Mouse (Mus musculus) MEL (cell line): ENCODE measurements around the gene Stx6. TPM values are rescaled to one million over a fixed set of nuclear protein-coding genes. Genes with fewer than 3 reads are reported as not detected.
"Not testable (repeated sequence)": the region's sequence is repeated elsewhere in the genome, so short reads cannot be mapped to it uniquely, and the experiment has no call there.

Source experiments
- DNase-seq: peaks from one replicate; pipeline ENCODE4 v3.0.0; 2011; ENCODE audit warnings: low read depth, low spot score
- H3K27ac ChIP-seq: 2 replicates; pipeline ENCODE4 v1.5.1; 2012; ENCODE audit warnings: low read depth, mild to moderate bottlenecking, control low read depth, low read length, moderate library complexity; ENCODE audit not compliant: control insufficient read depth
- H3K27me3 ChIP-seq, 2 experiments: fragments of 150-350 bp in 1 of 2; sonication (generic) in 1 of 2; 2 replicates each; pipeline ENCODE4 v1.6.1; 2012; ENCODE audit warnings: low read length in 2 of 2, mild to moderate bottlenecking in 2 of 2, improper control_type of control experiment in 1 of 2, moderate library complexity in 1 of 2; ENCODE audit not compliant: insufficient read depth in 2 of 2, control insufficient read depth in 1 of 2
- H3K36me3 ChIP-seq, 2 experiments: 2 replicates each; pipeline ENCODE4 v1.6.1; 2012 to 2014; ENCODE audit warnings: low read length in 2 of 2, improper control_type of control experiment in 1 of 2, inconsistent platforms in 1 of 2, mild to moderate bottlenecking in 1 of 2; ENCODE audit not compliant: insufficient read depth in 2 of 2, control insufficient read depth in 1 of 2
- H3K4me1 ChIP-seq, 2 experiments: fragments of 150-350 bp in 1 of 2; sonication (generic) in 1 of 2; 2 replicates each; pipeline ENCODE4 v1.6.1; 2012; ENCODE audit warnings: low read length in 2 of 2, improper control_type of control experiment in 1 of 2, mild to moderate bottlenecking in 1 of 2; ENCODE audit not compliant: insufficient read depth in 2 of 2, control insufficient read depth in 1 of 2
- H3K4me3 ChIP-seq, 2 experiments: fragments of 150-350 bp in 1 of 2; sonication (generic) in 1 of 2; 2 replicates each; pipeline ENCODE4 v1.5.1; 2012; ENCODE audit warnings: low read depth in 2 of 2, low read length in 2 of 2, mild to moderate bottlenecking in 2 of 2, moderate library complexity in 2 of 2, control low read depth in 1 of 2, improper control_type of control experiment in 1 of 2; ENCODE audit not compliant: control insufficient read depth in 1 of 2, insufficient read depth in 1 of 2
- H3K79me2 ChIP-seq: 2 replicates; pipeline ENCODE4 v1.6.1; 2012; ENCODE audit warnings: mild to moderate bottlenecking, low read length, moderate library complexity; ENCODE audit not compliant: control insufficient read depth, poor library complexity, insufficient read depth
- H3K9ac ChIP-seq: 2 replicates; pipeline ENCODE4 v1.6.1; 2012; ENCODE audit warnings: low read depth, mild to moderate bottlenecking, control low read depth, low read length, moderate library complexity; ENCODE audit not compliant: control insufficient read depth, poor library complexity, severe bottlenecking
- H3K9me3 ChIP-seq: fragments of 150-350 bp; sonication (generic); replicated peaks from 2 replicates; pipeline ENCODE4 v1.6.1; 2012; ENCODE audit warnings: mild to moderate bottlenecking, low read length, improper control_type of control experiment, moderate library complexity; ENCODE audit not compliant: insufficient read depth
- CHD1 ChIP-seq: IDR thresholded peaks from 2 replicates; pipeline ENCODE4 v1.6.1; 2012; ENCODE audit warnings: low read depth, mild to moderate bottlenecking, inconsistent platforms, low read length, improper control_type of control experiment
- CHD2 ChIP-seq: IDR thresholded peaks from 2 replicates; pipeline ENCODE4 v1.6.1; 2011; ENCODE audit warnings: low read length, improper control_type of control experiment
- CTCF ChIP-seq, 3 experiments: IDR thresholded peaks in 2 of 3; conservative IDR thresholded peaks in 1 of 3; 2 replicates each; pipeline ENCODE4 v1.5.1; 2011 to 2012; ENCODE audit warnings: low read length in 3 of 3, low read depth in 2 of 3, mild to moderate bottlenecking in 2 of 3, improper control_type of control experiment in 1 of 3, inconsistent platforms in 1 of 3, mixed read lengths in 1 of 3, moderate library complexity in 1 of 3; ENCODE audit not compliant: control insufficient read depth in 1 of 3, insufficient read depth in 1 of 3, poor library complexity in 1 of 3, severe bottlenecking in 1 of 3
- E2F4 ChIP-seq: IDR thresholded peaks from 2 replicates; pipeline ENCODE4 v1.6.1; 2011; ENCODE audit warnings: low read depth, low read length, improper control_type of control experiment, borderline replicate concordance
- EP300 ChIP-seq, 2 experiments: IDR thresholded peaks; 2 replicates each; pipeline ENCODE4 v1.6.1; 2011; ENCODE audit warnings: improper control_type of control experiment in 2 of 2, low read length in 2 of 2, low read depth in 1 of 2, mild to moderate bottlenecking in 1 of 2
- ETS1 ChIP-seq: IDR thresholded peaks from 2 replicates; pipeline ENCODE4 v1.6.1; 2012; ENCODE audit warnings: low read depth, mild to moderate bottlenecking, inconsistent platforms, low read length, improper control_type of control experiment, moderate library complexity
- GATA1 ChIP-seq: IDR thresholded peaks from 2 replicates; pipeline ENCODE4 v1.6.1; 2011; ENCODE audit warnings: low read depth, low read length, improper control_type of control experiment
- HCFC1 ChIP-seq: IDR thresholded peaks from 2 replicates; pipeline ENCODE4 v1.6.1; 2012; ENCODE audit warnings: low read depth, mild to moderate bottlenecking, inconsistent platforms, low read length, improper control_type of control experiment, moderate library complexity
- JUND ChIP-seq: IDR thresholded peaks from 2 replicates; pipeline ENCODE4 v1.6.1; 2011; ENCODE audit warnings: low read depth, mild to moderate bottlenecking, improper control_type of control experiment, low read length
- MAFK ChIP-seq: IDR thresholded peaks from 2 replicates; pipeline ENCODE4 v1.6.1; 2011; ENCODE audit warnings: low read depth, mild to moderate bottlenecking, low read length, improper control_type of control experiment, borderline replicate concordance
- MAX ChIP-seq: IDR thresholded peaks from 2 replicates; pipeline ENCODE4 v1.6.1; 2011; ENCODE audit warnings: low read length, improper control_type of control experiment
- MAZ ChIP-seq: IDR thresholded peaks from 2 replicates; pipeline ENCODE4 v1.6.1; 2012; ENCODE audit warnings: low read depth, mild to moderate bottlenecking, inconsistent platforms, low read length, improper control_type of control experiment
- MEF2A ChIP-seq: IDR thresholded peaks from 2 replicates; pipeline ENCODE4 v1.6.1; 2014; ENCODE audit warnings: low read depth, mild to moderate bottlenecking, inconsistent platforms, low read length, improper control_type of control experiment; ENCODE audit not compliant: poor library complexity, insufficient replicate concordance, severe bottlenecking; ENCODE audit errors: extremely low read depth
- MXI1 ChIP-seq: IDR thresholded peaks from 2 replicates; pipeline ENCODE4 v1.6.1; 2011; ENCODE audit warnings: mild to moderate bottlenecking, low read depth, low read length, improper control_type of control experiment
- MYB ChIP-seq: IDR thresholded peaks from 2 replicates; pipeline ENCODE4 v1.6.1; 2011; ENCODE audit warnings: mild to moderate bottlenecking, low read depth, low read length, improper control_type of control experiment
- NELFE ChIP-seq: IDR thresholded peaks from 2 replicates; pipeline ENCODE4 v1.6.1; 2011; ENCODE audit warnings: low read depth, low read length, improper control_type of control experiment
- POLR2AphosphoS5 ChIP-seq: IDR thresholded peaks from 2 replicates; pipeline ENCODE4 v1.6.1; 2012; ENCODE audit warnings: low read depth, borderline replicate concordance, mild to moderate bottlenecking, inconsistent platforms, low read length, moderate library complexity, mixed read lengths
- RAD21 ChIP-seq: IDR thresholded peaks from 2 replicates; pipeline ENCODE4 v1.6.1; 2011; ENCODE audit warnings: mild to moderate bottlenecking, low read depth, low read length, improper control_type of control experiment
- RCOR1 ChIP-seq: IDR thresholded peaks from 2 replicates; pipeline ENCODE4 v1.6.1; 2012; ENCODE audit warnings: low read depth, mild to moderate bottlenecking, inconsistent platforms, low read length, improper control_type of control experiment
- SIN3A ChIP-seq: IDR thresholded peaks from 2 replicates; pipeline ENCODE4 v1.6.1; 2012; ENCODE audit warnings: low read length, improper control_type of control experiment, inconsistent platforms
- SMC3 ChIP-seq: IDR thresholded peaks from 2 replicates; pipeline ENCODE4 v1.6.1; 2011; ENCODE audit warnings: low read depth, low read length, improper control_type of control experiment
- TAL1 ChIP-seq: IDR thresholded peaks from 2 replicates; pipeline ENCODE4 v1.6.1; 2012; ENCODE audit warnings: mild to moderate bottlenecking, inconsistent platforms, low read length, moderate library complexity, mixed read lengths
- USF1 ChIP-seq: IDR thresholded peaks from 2 replicates; pipeline ENCODE4 v1.6.1; 2014; ENCODE audit warnings: low read depth, mild to moderate bottlenecking, inconsistent platforms, low read length, improper control_type of control experiment, moderate library complexity
- ZKSCAN1 ChIP-seq: IDR thresholded peaks from 2 replicates; pipeline ENCODE4 v1.6.1; 2012; ENCODE audit warnings: low read depth, mild to moderate bottlenecking, inconsistent platforms, low read length, improper control_type of control experiment, moderate library complexity
- ZMIZ1 ChIP-seq: IDR thresholded peaks from 2 replicates; pipeline ENCODE4 v1.6.1; 2012; ENCODE audit warnings: low read depth, mild to moderate bottlenecking, inconsistent platforms, low read length, improper control_type of control experiment, moderate library complexity
- polyA plus RNA-seq, 2 experiments: library from polyadenylated mRNA; stranded (reverse) in 1 of 2; unstranded in 1 of 2; fragments of >175 nt in 1 of 2; fragments of >200 nt in 1 of 2; gene quantifications; 2 replicates each; pipeline versions ENCODE4 v1.2.1 to v1.2.4; 2012; ENCODE audit warnings: low replicate concordance in 2 of 2, low read depth in 1 of 2; ENCODE audit not compliant: insufficient read length in 2 of 2, insufficient read depth in 1 of 2, missing spikeins in 1 of 2
- total RNA-seq: library from RNA; depleted of rRNA; stranded (reverse); fragments of 300-350 nt; gene quantifications from 2 replicates; pipeline ENCODE4 v1.2.3, GENCODE M21; 2012

Stx6 gene
- total and polyA plus RNA-seq, 3 experiments: 18.1 to 38.4 TPM; not detected in 1

- no peaks in the 10 kb centered on the region for H3K9me3 ChIP-seq
- H3K4me3 ChIP-seq: no peak overlapping the region
- H3K27me3 ChIP-seq: no peaks in the 10 kb centered on the region
- no peak overlapping the region for H3K27ac ChIP-seq
- H3K36me3 ChIP-seq: peaks cover 2 to 5% of the 10 kb centered on the region in 2 experiments; a peak in 3 of 4 replicates
- H3K4me1 ChIP-seq: peaks cover 0 to 16% of the 10 kb centered on the region in 2 experiments; a peak in 3 of 4 replicates
- peak; percentile 72; the same call in 1 of the 2 replicates for TF ChIP-seq POLR2AphosphoS5
- TF ChIP-seq HCFC1: no peak
- H3K9ac ChIP-seq: no peak overlapping the region
- DNase-seq: no peak
- peaks cover 2% of the 10 kb centered on the region; the same call in 1 of the 2 replicates for H3K79me2 ChIP-seq
These were observed 14.6 kb downstream of the Stx6 start for GRCm38 (mm10) chr1:155172895-155173643.

DNA sequence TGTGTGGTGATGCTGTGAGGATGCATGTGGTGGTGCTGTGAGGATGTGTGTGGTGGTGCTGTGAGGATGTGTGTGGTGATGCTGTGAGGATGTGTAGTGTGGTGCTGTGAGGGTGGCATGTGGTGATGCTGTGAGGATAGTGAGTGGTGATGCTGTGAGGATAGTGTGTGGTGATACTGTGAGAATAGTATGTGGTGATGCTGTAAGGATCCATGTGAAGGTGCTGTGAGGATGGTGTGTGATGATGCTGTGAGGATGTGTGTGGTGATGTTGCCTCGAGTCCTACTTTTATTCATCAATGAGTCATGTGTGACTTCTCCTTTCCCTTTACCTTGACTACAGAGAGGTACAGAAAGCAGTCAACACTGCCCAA lies 15.1 kb downstream of the Stx6 start:
- peaks cover 0 to 15% of the 10 kb centered on the region in 2 experiments; a peak in 3 of 4 replicates for H3K4me1 ChIP-seq
- not testable (repeated sequence) for H3K27ac ChIP-seq, H3K9me3 ChIP-seq, DNase-seq, H3K27me3 ChIP-seq, H3K4me3 ChIP-seq, H3K79me2 ChIP-seq, H3K9ac ChIP-seq, H3K36me3 ChIP-seq

DNA sequence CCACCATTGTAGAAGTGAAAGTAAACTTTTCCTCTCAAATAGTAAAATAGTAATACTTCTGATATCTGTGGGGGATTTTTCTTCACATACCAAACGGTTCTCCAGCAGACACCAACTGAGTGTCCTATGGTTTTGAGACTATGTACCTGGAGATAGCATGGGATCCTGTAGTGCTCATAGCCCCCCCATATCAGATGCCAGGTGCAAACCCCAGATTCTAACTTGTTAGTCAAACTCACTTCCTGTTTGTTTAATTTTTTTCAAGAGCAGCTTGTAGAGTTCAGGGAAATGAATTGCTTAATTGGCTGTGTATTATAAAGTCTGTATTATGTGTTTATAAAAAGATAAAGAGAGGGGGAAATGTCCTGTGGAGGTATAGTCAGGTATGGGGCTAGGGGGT lies 15.9 kb downstream of the Stx6 start:
- Histone ChIP-seq H3K9me3 (no peaks in the 10 kb centered on the region), H3K27ac (no peak overlapping the region; the same call in 1 of the 2 replicates), H3K4me1 (peaks cover 0 to 13% of the 10 kb centered on the region in 2 experiments; a peak in 2 of 4 replicates), H3K27me3 (no peaks in the 10 kb centered on the region), H3K36me3 (peaks cover 2 to 5% of the 10 kb centered on the region in 2 experiments; a peak in 3 of 4 replicates), H3K4me3 (no peak overlapping the region), H3K79me2 (peaks cover 2% of the 10 kb centered on the region; the same call in 1 of the 2 replicates), H3K9ac (no peak overlapping the region)
- peak; percentile 65 for DNase-seq
- TF ChIP-seq EP300 (IDR thresholded peaks at IDR 0.05; ENCODE audit: low read depth in 1 of 2, low read length in 2 of 2): peak; percentile 71 to 76
- TF ChIP-seq NELFE: no peak
- TF ChIP-seq MYB: no peak
- no peak for TF ChIP-seq CHD2
- peak; percentile 68 for TF ChIP-seq TAL1
- TF ChIP-seq MXI1: no peak
- no peak for TF ChIP-seq RCOR1
- no peak for TF ChIP-seq CTCF (IDR thresholded peaks at IDR 0.05 in 2 of 3, conservative IDR thresholded peaks at IDR 0.05 in 1 of 3; ENCODE audit: control insufficient read depth in 1 of 3, insufficient read depth in 1 of 3, low read depth in 2 of 3, low read length in 3 of 3, poor library complexity in 1 of 3, severe bottlenecking in 1 of 3)
- no peak for TF ChIP-seq HCFC1
- TF ChIP-seq RAD21: no peak
- peak; percentile 65 for TF ChIP-seq GATA1
- no peak for TF ChIP-seq MAX
- no peak for TF ChIP-seq MAZ
- no peak for TF ChIP-seq E2F4
- no peak for TF ChIP-seq MEF2A
- TF ChIP-seq ZKSCAN1: no peak
- TF ChIP-seq ETS1: peak; percentile 64
- TF ChIP-seq SMC3: no peak
- no peak for TF ChIP-seq MAFK
- no peak for TF ChIP-seq POLR2AphosphoS5
- no peak for TF ChIP-seq SIN3A
- TF ChIP-seq CHD1: no peak
- TF ChIP-seq ZMIZ1: no peak
- no peak for TF ChIP-seq JUND
- no peak for TF ChIP-seq USF1
